Mouse (Mus musculus): ENCODE data around the gene Dync1li1. TPM values are rescaled to one million over a fixed set of nuclear protein-coding genes. Genes with fewer than 3 reads are reported as not detected.

Dync1li1 gene
- total and polyA plus RNA-seq, 3 experiments, result 35.2 to 40.0 TPM; not detected in 1

GRCm38 (mm10) chr9:114767030-114767429 is 78.4 kb downstream of the Dync1li1 start:
- no peak overlapping the region for H3K4me3 ChIP-seq (ENCODE audit: control insufficient read depth in 1 of 2, insufficient read depth in 1 of 2, low read depth in 2 of 2, low read length in 2 of 2)
- TF ChIP-seq TCF12 (IDR thresholded peaks at IDR 0.05; ENCODE audit: low read depth, low read length), result no peak
- TF ChIP-seq ELF1 (IDR thresholded peaks at IDR 0.05; ENCODE audit: low read depth, low read length), result no peak
- no peak for TF ChIP-seq CHD2 (IDR thresholded peaks at IDR 0.05; ENCODE audit: low read length)
- TF ChIP-seq SMC3 (IDR thresholded peaks at IDR 0.05; ENCODE audit: low read depth, low read length), result no peak
- no peak for TF ChIP-seq NRF1 (IDR thresholded peaks at IDR 0.05; ENCODE audit: insufficient read depth, low read depth, low read length, poor library complexity, severe bottlenecking)
- TF ChIP-seq GABPA (IDR thresholded peaks at IDR 0.05; ENCODE audit: low read depth, low read length), result no peak
- TF ChIP-seq E2F4 (IDR thresholded peaks at IDR 0.05; ENCODE audit: borderline replicate concordance, low read depth, low read length), result no peak
- TF ChIP-seq MEF2A (IDR thresholded peaks at IDR 0.05; ENCODE audit: extremely low read depth, insufficient replicate concordance, low read depth, low read length, poor library complexity, severe bottlenecking), result no peak
- TF ChIP-seq JUND (IDR thresholded peaks at IDR 0.05; ENCODE audit: low read depth, low read length), result no peak
- TF ChIP-seq ZKSCAN1 (IDR thresholded peaks at IDR 0.05; ENCODE audit: low read depth, low read length), result no peak
- no peak for TF ChIP-seq RCOR1 (IDR thresholded peaks at IDR 0.05; ENCODE audit: low read depth, low read length)
- no peak for TF ChIP-seq EP300 (IDR thresholded peaks at IDR 0.05; ENCODE audit: low read depth in 1 of 2, low read length in 2 of 2)
- no peak for TF ChIP-seq TAL1 (IDR thresholded peaks at IDR 0.05; ENCODE audit: low read length)
- H3K4me1 ChIP-seq (ENCODE audit: control insufficient read depth in 1 of 2, insufficient read depth in 2 of 2, low read length in 2 of 2), result no peaks in the 10 kb centered on the region
- no peak overlapping the region for H3K27ac ChIP-seq (ENCODE audit: control insufficient read depth, low read depth, low read length)
- H3K79me2 ChIP-seq (ENCODE audit: control insufficient read depth, insufficient read depth, low read length, poor library complexity), result peaks cover 8% of the 10 kb centered on the region; the same call in 1 of the 2 replicates
- no peak overlapping the region for H3K9ac ChIP-seq (ENCODE audit: control insufficient read depth, low read depth, low read length, poor library complexity, severe bottlenecking)
- H3K27me3 ChIP-seq (ENCODE audit: control insufficient read depth in 1 of 2, insufficient read depth in 2 of 2, low read length in 2 of 2), result no peaks in the 10 kb centered on the region
- DNase-seq (ENCODE audit: low read depth, low spot score), result no peak
- H3K36me3 ChIP-seq (ENCODE audit: control insufficient read depth in 1 of 2, insufficient read depth in 2 of 2, low read length in 2 of 2), result peaks cover 0 to 26% of the 10 kb centered on the region in 2 experiments; a peak in 2 of 4 replicates
- H3K9me3 ChIP-seq (replicated peaks; ENCODE audit: insufficient read depth, low read length), result no peaks in the 10 kb centered on the region

DNA sequence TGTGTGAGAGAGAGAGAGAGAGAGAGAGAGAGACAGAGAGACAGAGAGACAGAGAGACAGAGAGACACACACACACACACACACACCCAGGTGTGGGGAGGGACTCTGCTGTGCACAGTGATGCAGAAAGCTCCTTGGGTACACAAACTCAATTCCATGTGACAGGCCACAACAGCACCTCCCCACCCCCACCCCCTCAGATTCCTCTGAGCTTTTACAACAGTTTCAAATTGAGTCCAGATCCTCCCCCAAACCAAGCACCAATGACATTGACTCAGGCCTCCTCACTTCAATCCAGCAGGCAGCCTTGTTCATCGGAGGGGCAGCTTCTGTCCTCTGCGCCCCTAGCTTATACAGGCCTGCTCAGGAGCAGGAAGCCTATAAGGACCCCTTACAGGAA is 78.9 kb downstream of the Dync1li1 start:
- Histone ChIP-seq H3K27ac (ENCODE audit: control insufficient read depth, low read depth, low read length) (no peak overlapping the region), H3K9me3 (replicated peaks; ENCODE audit: insufficient read depth, low read length) (no peaks in the 10 kb centered on the region), H3K4me1 (ENCODE audit: control insufficient read depth in 1 of 2, insufficient read depth in 2 of 2, low read length in 2 of 2) (no peaks in the 10 kb centered on the region), H3K9ac (ENCODE audit: control insufficient read depth, low read depth, low read length, poor library complexity, severe bottlenecking) (no peak overlapping the region), H3K27me3 (ENCODE audit: control insufficient read depth in 1 of 2, insufficient read depth in 2 of 2, low read length in 2 of 2) (no peaks in the 10 kb centered on the region), H3K4me3 (ENCODE audit: control insufficient read depth in 1 of 2, insufficient read depth in 1 of 2, low read depth in 2 of 2, low read length in 2 of 2) (no peak overlapping the region), H3K36me3 (ENCODE audit: control insufficient read depth in 1 of 2, insufficient read depth in 2 of 2, low read length in 2 of 2) (peaks cover 0 to 26% of the 10 kb centered on the region in 2 experiments; a peak in 2 of 4 replicates), H3K79me2 (ENCODE audit: control insufficient read depth, insufficient read depth, low read length, poor library complexity) (peaks cover 8% of the 10 kb centered on the region; the same call in 1 of the 2 replicates)
- TF ChIP-seq POLR2A (IDR thresholded peaks at IDR 0.05; ENCODE audit: control insufficient read depth in 1 of 2, insufficient read depth in 1 of 2, low read depth in 1 of 2, low read length in 2 of 2, poor library complexity in 1 of 2), result peak in 1 of 2 experiments; percentile 19; a peak in 1 of 4 replicates
- TF ChIP-seq CHD1 (IDR thresholded peaks at IDR 0.05; ENCODE audit: low read depth, low read length), result no peak
- DNase-seq (ENCODE audit: low read depth, low spot score), result no peak

Data from MEL (cell line).